Mouse (Mus musculus): ENCODE data around the gene Rapgef4.

DNA sequence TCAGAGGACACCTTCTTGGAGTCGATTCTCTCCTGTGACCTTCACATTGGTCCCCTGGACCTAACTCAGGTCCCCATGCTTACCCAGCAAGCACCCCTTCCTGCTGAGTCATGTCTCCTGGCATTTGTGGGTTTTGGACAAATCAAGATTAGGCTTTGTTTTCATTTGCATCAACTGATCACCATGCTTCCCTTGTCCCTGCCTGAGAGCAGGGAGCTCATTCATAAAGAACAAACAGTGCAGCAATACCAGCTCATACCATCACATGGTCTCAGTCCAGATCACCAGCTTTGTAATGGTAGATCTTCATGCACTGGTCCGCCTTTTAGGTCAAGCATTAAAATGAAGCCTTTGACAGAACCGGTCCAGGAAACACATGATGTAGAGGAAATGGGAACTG lies 144.7 kb downstream of the Rapgef4 start:
- TF ChIP-seq MAFK (IDR thresholded peaks at IDR 0.05; ENCODE audit: insufficient read depth, low read depth, low read length) (no peak), CHD2 (IDR thresholded peaks at IDR 0.05; ENCODE audit: low read depth, low read length) (no peak), ZC3H11A (IDR thresholded peaks at IDR 0.05; ENCODE audit: borderline replicate concordance, low read depth, low read length) (no peak)

Data from ES-E14 (cell line).